Mouse (Mus musculus) gastrocnemius, postnatal 10 days (tissue): ENCODE measurements around the gene Noct. TPM values are rescaled to one million over a fixed set of nuclear protein-coding genes. Genes with fewer than 3 reads are reported as not detected.
"Not testable (repeated sequence)": the region's sequence is repeated elsewhere in the genome, so short reads cannot be mapped to it uniquely, and the experiment has no call there.

Experiments used
- DNase-seq: peaks from one replicate; pipeline ENCODE4 v3.0.0; 2021; ENCODE audit warnings: mixed read lengths
- total RNA-seq, 2 experiments: library from RNA; stranded (reverse); gene quantifications; 2 replicates each; pipeline ENCODE4 v1.2.3; 2021

Gene Noct
- total RNA-seq, 2 experiments from 2014 or later, result 11.0 to 14.3 TPM

DNA sequence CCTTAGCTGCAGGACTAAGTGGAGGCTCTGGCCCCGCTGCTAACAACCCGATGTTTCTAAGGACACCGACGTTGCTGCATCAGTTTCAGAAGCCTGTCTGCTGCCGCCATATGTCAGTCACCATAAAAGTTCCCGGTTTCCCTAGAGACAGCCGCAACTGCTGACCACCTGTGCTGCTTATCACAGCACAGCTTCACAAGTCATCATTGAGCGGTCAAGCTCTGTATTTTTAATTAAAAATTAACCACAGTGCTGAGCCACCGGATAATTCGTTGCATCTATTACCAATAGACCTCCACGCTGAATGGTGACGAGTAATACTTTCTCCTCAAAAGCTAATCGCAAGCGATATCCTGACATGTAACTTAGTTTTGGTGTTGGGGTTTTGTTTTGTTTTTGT lies 19.4 kb upstream of the Noct start:
- no peak for DNase-seq

- no peak for DNase-seq
These were observed 17.7 kb upstream of the Noct start for GRCm38 (mm10) chr3:51206521-51206920.

- no peak for DNase-seq
These were observed 15.6 kb upstream of the Noct start for GRCm38 (mm10) chr3:51208633-51209032.

DNA sequence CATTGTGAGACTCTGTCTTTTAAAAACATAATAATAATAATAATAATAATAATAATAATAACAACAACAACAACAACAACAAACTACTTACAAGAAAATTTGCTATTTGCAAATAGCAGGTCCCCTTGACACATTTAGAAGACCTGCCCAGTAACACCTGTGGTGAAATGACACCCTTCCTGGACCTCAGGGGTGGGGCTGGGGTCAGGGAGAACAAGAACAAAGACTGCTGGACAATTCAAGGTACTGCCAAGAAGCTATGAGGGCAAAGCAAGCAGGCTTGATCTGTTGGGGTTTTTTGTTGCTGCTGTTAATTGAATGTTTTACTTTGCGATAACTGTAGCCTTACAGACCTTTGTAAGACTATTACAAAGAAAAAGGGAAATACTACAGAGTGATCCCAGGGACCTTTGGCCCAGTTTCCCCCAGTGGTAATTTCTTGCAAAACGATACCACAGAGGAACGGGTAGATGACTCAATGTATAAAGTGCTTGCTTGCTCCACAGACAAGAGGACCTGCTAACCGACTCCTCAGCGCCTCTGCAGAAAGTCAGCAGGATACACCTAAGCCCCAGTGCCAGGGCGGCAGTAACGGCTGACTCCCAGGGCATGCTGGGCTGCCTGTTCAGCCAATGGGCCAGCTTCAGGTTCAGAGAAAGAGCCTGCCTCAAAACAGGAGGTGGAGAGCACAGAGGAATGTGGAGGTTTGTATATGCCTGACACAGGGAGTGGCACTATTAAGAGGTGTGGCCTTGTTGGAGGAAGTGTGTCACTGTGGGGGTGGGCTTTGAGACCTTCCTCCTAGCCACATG lies 14.5 kb upstream of the Noct start:
- no peak for DNase-seq

DNA sequence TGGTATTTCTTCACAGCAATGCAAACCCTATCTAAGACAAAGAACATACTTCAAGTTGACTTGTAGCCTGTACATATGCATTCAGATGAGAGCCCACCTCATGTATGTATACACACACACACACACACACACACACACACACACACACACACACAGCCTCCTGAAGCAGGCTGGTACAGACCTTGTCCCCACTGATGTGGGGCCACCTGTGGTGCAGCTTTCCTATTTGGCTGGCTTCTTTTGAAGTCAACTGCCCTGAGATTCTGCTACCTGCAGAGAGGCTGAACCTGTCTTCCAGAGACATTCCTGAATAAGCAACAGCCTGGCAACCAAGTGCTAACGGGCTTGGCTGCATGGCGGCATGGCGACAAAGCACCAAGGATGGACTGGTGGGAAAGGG lies 13.8 kb upstream of the Noct start:
- DNase-seq, result no peak

DNA sequence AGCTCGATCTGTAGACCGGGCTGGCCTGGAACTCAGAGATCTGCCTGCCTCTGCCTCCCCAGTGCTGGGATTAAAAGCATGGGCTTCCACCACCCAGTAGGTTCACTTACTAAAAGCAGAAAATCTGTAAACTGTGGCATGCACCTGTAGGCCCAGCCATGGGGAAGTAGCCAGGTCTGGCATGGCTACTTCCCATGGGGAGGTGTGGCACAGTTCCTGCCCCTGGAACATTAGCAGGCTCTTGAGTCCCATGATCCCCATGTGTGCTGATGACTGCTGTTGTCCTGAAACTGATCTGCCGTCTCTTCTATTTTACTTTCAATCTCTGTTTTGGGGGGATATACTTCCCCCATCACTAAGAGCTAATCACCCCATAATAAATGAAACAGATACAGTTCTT lies 11.1 kb upstream of the Noct start:
- no peak for DNase-seq

GRCm38 (mm10) chr3:51215681-51216080 lies 8.6 kb upstream of the Noct start:
- DNase-seq, result no peak

- not testable (repeated sequence) for DNase-seq
These were observed 7.9 kb upstream of the Noct start for GRCm38 (mm10) chr3:51216351-51216750.

DNA sequence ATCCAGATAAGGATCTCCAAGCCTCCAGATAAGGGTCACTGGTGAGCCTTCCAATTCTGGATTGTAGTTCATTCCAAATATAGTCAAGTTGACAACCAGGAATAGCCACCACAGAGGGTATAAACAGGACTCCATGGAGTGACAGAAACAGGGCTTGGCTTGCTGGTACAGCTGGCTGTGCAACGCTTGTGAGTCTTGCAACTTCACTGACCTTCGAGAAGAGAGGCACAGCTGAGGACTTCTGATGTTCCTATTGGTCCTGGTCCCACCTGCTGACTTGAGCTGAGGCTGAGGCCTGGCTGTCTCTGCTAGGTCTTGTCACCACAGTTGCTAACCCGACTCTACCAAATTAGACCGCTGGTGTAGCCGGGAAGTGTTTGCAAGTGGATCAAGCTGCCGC lies 5.9 kb upstream of the Noct start:
- DNase-seq, result not testable (repeated sequence)

DNA sequence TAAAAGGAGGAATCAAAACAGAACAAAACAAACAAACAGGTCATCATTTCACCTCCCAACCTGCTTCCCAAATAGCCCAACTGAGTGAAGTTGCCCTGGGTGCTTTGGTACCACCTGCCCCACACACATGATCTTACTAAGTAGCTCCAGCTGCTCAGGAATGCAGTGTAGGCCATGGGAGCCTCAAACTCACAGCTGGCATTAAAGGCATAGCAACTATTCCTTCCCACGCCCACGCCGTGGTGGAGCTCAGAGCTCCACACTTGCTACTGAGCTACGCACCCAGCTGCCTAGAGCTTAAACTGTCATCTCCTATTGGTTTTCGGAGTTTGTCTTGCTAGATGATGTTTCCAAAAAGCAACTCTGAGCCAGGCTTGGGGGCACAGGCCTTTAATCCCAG lies 5.0 kb upstream of the Noct start:
- DNase-seq, result no peak

DNA sequence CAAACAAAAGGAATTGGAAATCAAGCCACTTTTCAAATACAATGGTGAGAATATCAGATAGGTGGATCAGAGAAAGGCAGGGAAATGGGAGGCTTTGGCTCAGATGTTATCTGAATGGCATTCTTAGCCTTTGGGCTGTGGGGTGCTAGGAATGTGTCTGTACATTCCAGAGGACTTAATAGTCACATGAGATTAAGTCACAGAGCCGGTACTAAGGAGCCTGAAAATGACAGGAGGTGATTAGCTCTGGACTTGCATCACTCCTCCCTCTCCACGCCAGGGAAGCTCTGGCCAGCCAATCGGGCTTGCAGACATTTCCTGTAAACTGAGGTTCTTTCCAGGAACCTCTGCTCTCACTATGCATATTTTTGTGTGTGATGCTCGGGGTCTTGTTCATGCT lies 3.4 kb upstream of the Noct start:
- no peak for DNase-seq

- DNase-seq, result no peak
These were observed 2.4 kb upstream of the Noct start for GRCm38 (mm10) chr3:51221847-51222246.

GRCm38 (mm10) chr3:51222302-51222701 lies 1.9 kb upstream of the Noct start:
- no peak for DNase-seq

DNA sequence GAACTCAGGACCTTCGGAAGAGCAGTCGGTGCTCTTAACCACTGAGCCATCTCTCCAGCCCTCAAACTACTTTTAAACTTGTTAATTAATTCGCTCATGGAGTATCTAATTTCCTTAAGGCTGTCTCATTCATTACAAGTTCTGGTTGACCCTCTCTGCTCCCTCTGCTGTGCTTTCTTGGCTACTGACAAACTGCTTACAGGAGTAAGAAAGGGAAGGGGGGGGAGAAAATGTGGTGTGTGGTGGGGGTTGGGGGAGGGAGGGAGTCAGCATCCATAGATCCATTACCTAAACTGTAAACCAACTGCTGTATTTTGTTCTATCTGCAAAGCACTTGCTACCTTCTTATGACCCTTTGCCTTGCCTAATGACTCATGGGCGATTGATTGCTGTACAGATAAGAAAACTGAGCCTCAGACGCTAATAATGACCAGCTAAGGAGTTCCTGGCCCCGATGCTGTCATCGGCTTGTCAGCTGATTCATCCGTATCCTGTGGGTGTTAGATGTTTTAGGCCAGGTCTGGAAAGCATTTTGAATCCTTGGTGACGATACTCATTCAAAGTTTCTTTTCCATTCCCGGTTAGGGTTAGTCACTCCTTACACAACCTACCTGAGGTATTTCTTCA lies 1.3 kb upstream of the Noct start:
- DNase-seq, result no peak

DNA sequence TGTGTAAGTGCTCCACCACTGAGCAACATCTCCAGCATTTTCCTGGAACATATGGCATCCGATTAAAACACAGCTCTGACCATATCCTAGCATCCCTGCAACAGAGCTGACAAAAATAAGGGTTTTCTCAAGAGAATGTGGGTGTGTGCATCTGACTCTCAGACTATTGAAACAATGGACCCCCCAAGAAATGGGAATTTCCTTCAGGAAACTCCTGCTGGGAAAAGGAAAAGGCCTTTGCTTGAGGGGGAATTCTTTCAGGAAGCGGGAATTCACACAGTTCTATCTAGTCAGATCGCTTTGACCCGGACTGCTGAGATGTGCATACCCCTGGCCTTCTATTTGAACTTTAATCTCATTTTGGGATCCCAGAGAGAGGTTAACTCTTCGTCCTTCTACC lies 691 bp upstream of the Noct start:
- no peak for DNase-seq

- no peak for DNase-seq
These were observed 1.0 kb downstream of the Noct start for GRCm38 (mm10) chr3:51225226-51225750.

- DNase-seq, result no peak
These were observed 1.7 kb downstream of the Noct start for GRCm38 (mm10) chr3:51225979-51226378.

- no peak for DNase-seq
These were observed 2.4 kb downstream of the Noct start for GRCm38 (mm10) chr3:51226601-51227000.

- DNase-seq, result peak; percentile 72
These were observed 4.0 kb downstream of the Noct start for GRCm38 (mm10) chr3:51228038-51228820.

- DNase-seq, result no peak
These were observed 4.6 kb downstream of the Noct start for GRCm38 (mm10) chr3:51228821-51229205.

DNA sequence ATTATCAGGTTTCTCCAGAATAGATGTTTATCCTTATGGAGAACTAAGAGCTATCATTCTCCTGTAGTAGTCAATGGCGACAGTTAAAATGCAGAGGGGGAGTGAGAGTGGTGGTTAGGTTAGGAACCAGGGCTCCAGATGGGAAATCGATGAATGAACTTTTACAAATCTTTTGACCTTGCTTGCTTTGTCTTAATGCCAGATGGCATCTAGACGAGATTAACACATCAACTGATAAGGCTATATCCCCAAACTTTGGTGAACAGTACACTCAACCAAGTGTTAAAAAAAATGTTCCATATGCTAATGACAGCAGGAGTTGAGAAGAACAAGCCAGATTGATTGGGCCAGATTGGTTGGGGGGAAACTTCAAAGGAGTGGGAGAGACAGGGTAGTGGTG lies 5.0 kb downstream of the Noct start:
- no peak for DNase-seq

DNA sequence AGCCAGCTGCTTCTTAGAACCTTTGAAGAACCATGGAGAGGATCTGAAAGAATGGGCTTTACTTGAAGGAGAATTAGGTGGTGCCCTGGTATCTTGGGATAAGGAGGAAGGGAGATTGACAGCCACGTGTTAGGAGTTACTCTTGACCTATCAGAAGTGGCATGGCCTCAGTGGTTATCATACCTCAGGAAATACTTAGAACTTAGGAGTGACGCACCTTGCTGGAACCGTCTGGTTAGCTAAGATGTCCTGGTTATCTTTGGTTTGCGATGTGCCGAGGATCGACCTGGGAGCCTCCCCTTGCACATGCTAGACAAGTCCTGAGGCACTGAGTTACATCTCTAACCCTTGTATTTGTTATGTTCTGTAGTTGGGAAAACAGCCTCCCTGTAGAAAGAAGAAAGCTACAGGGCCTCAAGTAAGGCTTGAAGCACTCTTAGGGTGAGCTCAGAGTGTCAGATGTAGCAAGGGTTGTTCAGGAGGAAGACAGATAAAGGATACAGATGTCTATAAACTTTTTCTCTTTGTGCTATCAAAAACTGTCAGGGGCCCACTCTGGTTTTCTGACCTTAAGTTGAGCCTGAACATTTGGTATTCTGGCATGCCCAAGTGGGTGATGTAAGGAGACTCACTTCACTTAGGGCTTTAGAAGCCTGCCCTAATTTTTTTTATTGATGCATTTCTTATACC lies 6.0 kb downstream of the Noct start:
- DNase-seq, result no peak
